Mouse (Mus musculus) lung, embryonic 15.5 days (tissue): ENCODE results near the gene Rbks. TPM values are rescaled to one million over a fixed set of nuclear protein-coding genes. Genes with fewer than 3 reads are reported as not detected.
"Not testable (repeated sequence)": the region's sequence is repeated elsewhere in the genome, so short reads cannot be mapped to it uniquely, and the experiment has no call there.

ENCODE experiments used
- ATAC-seq: fragments of 200-750 bp; cut with Nextera tagmentation; 2 replicates; pipeline ENCODE4 v1.8.0; 2017; ENCODE audit warnings: moderate number of reproducible peaks, borderline replicate concordance; ENCODE audit not compliant: low FRiP score, low TSS enrichment; ENCODE audit errors: extremely low read depth
- H3K27ac ChIP-seq: fragments of 300-500 bp; sonication (generic); 2 replicates; pipeline ENCODE4 v1.5.1; 2015; ENCODE audit warnings: moderate library complexity, mild to moderate bottlenecking, inconsistent platforms
- H3K27me3 ChIP-seq: fragments of 300-500 bp; sonication (generic); 2 replicates; pipeline ENCODE4 v1.6.1; 2015; ENCODE audit warnings: inconsistent platforms
- H3K36me3 ChIP-seq: fragments of 300-500 bp; sonication (generic); 2 replicates; pipeline ENCODE4 v1.6.1; 2015; ENCODE audit warnings: inconsistent platforms
- H3K4me1 ChIP-seq: fragments of 300-500 bp; sonication (generic); 2 replicates; pipeline ENCODE4 v1.6.1; 2015; ENCODE audit warnings: inconsistent platforms
- H3K4me2 ChIP-seq: fragments of 300-500 bp; sonication (generic); 2 replicates; pipeline ENCODE4 v1.6.1; 2015; ENCODE audit warnings: inconsistent platforms, mild to moderate bottlenecking, moderate library complexity
- H3K4me3 ChIP-seq: fragments of 300-500 bp; sonication (generic); 2 replicates; pipeline ENCODE4 v1.5.1; 2015; ENCODE audit warnings: mild to moderate bottlenecking, inconsistent platforms
- H3K9ac ChIP-seq: fragments of 300-500 bp; sonication (generic); 2 replicates; pipeline ENCODE4 v1.6.1; 2015; ENCODE audit warnings: inconsistent platforms
- H3K9me3 ChIP-seq: fragments of 300-500 bp; sonication (generic); 2 replicates; pipeline ENCODE4 v1.6.1; 2016; ENCODE audit warnings: inconsistent platforms
- WGBS: fragments of 180-500 bp; shearing (Covaris S2); methylation state at CpG from one replicate; pipeline ENCODE4 v1.1.7; 2015; 5-methylcytosine and 5-hydroxymethylcytosine counted together
- polyA plus RNA-seq: library from polyadenylated mRNA; unstranded; fragments of >200 nt; fragmentation: Nextera tagmentation; extraction: Ambion mirVana; gene quantifications from 2 replicates; pipeline ENCODE4 v1.2.1, GENCODE M21; 2015

The Rbks gene
- polyA plus RNA-seq, 1 experiment from 2014 or later = 3.0 TPM

- Histone ChIP-seq H3K4me3 (peak overlapping the region; percentile 33; the same call in 1 of the 2 replicates), H3K4me2 (peak overlapping the region; percentile 67), H3K4me1 (peaks cover 22% of the 10 kb centered on the region), H3K36me3 (no peaks in the 10 kb centered on the region), H3K27me3 (no peaks in the 10 kb centered on the region), H3K27ac (peak overlapping the region; percentile 71; the same call in 1 of the 2 replicates), H3K9ac (no peak overlapping the region), H3K9me3 (no peaks in the 10 kb centered on the region)
- 47% methylated on average over 6 of the region's 6 CpGs for WGBS
- no peak for ATAC-seq
Observed at GRCm38 (mm10) chr5:31597430-31597944, 99.9 kb downstream of the Rbks start.

- Histone ChIP-seq H3K27ac (peak within 1 kb of the TSS; percentile 71), H3K4me3 (peak within 1 kb of the TSS; percentile 33), H3K4me2 (peak within 1 kb of the TSS; percentile 67), H3K36me3 (no peaks in the 10 kb centered on the region), H3K4me1 (peaks cover 18% of the 10 kb centered on the region), H3K27me3 (no peaks in the 10 kb centered on the region), H3K9me3 (no peaks in the 10 kb centered on the region), H3K9ac (peak within 1 kb of the TSS; percentile 8; the same call in 1 of the 2 replicates)
- WGBS = 6% methylated on average over 26 of the region's 26 CpGs
- no peak for ATAC-seq
Observed at GRCm38 (mm10) chr5:31596481-31597429, 100.7 kb downstream of the Rbks start, which contains the start of gene Mrpl33. Gene Mrpl33, plus strand, starts transcription at chr5:31596935.

GRCm38 (mm10) chr5:31595868-31596267 lies 101.6 kb downstream of the Rbks start:
- Histone ChIP-seq H3K4me3 (no peak overlapping the region), H3K36me3 (no peaks in the 10 kb centered on the region), H3K4me2 (no peak overlapping the region), H3K27ac (no peak overlapping the region; the same call in 1 of the 2 replicates), H3K4me1 (peaks cover 18% of the 10 kb centered on the region), H3K9me3 (no peaks in the 10 kb centered on the region), H3K9ac (no peak overlapping the region), H3K27me3 (no peaks in the 10 kb centered on the region)
- WGBS = 62% methylated on average over 4 of the region's 4 CpGs
- no peak for ATAC-seq

- no peaks in the 10 kb centered on the region for H3K27me3 ChIP-seq
- no peak overlapping the region for H3K4me2 ChIP-seq
- no peak overlapping the region for H3K9ac ChIP-seq
- ATAC-seq = no peak
- no peaks in the 10 kb centered on the region for H3K9me3 ChIP-seq
- 86% methylated on average over 7 of the region's 7 CpGs for WGBS
- H3K36me3 ChIP-seq = no peaks in the 10 kb centered on the region
- 0 out of 2 replicates have a peak, but pooled peaks cover 5% of the 10 kb centered on the region for H3K4me1 ChIP-seq
- no peak overlapping the region for H3K4me3 ChIP-seq
- no peak overlapping the region for H3K27ac ChIP-seq
Observed at GRCm38 (mm10) chr5:31591122-31591521, 106.3 kb downstream of the Rbks start.

- Histone ChIP-seq H3K27ac (no peak overlapping the region), H3K4me2 (no peak overlapping the region), H3K9ac (no peak overlapping the region), H3K36me3 (no peaks in the 10 kb centered on the region), H3K27me3 (no peaks in the 10 kb centered on the region), H3K4me3 (no peak overlapping the region), H3K9me3 (no peaks in the 10 kb centered on the region), H3K4me1 (no peaks in the 10 kb centered on the region)
- ATAC-seq = no peak
- WGBS = 70% methylated on average over 14 of the region's 14 CpGs
Observed at GRCm38 (mm10) chr5:31589711-31590319, 107.6 kb downstream of the Rbks start.

GRCm38 (mm10) chr5:31588672-31589071 lies 108.8 kb downstream of the Rbks start:
- 77% methylated on average over 8 of the region's 8 CpGs for WGBS
- H3K4me1 ChIP-seq, H3K27me3 ChIP-seq, H3K4me3 ChIP-seq, H3K36me3 ChIP-seq, ATAC-seq, H3K9me3 ChIP-seq, H3K27ac ChIP-seq, H3K4me2 ChIP-seq, H3K9ac ChIP-seq: not testable (repeated sequence)

- H3K9me3 ChIP-seq = no peaks in the 10 kb centered on the region
- no peak for ATAC-seq
- no peaks in the 10 kb centered on the region for H3K36me3 ChIP-seq
- no peaks in the 10 kb centered on the region for H3K4me1 ChIP-seq
- no peak overlapping the region for H3K4me3 ChIP-seq
- 74% methylated on average over 2 of the region's 2 CpGs for whole genome bisulfite sequencing
- no peak overlapping the region for H3K9ac ChIP-seq
- H3K27ac ChIP-seq = no peak overlapping the region
- H3K4me2 ChIP-seq = no peak overlapping the region
- no peaks in the 10 kb centered on the region for H3K27me3 ChIP-seq
Observed at GRCm38 (mm10) chr5:31588016-31588415, 109.4 kb downstream of the Rbks start.

GRCm38 (mm10) chr5:31585526-31585925 lies 111.9 kb downstream of the Rbks start:
- no peaks in the 10 kb centered on the region for H3K9me3 ChIP-seq
- H3K27ac ChIP-seq = no peak overlapping the region
- no peak overlapping the region for H3K4me3 ChIP-seq
- 86% methylated on average over 4 of the region's 4 CpGs for WGBS
- no peak overlapping the region for H3K9ac ChIP-seq
- no peaks in the 10 kb centered on the region for H3K36me3 ChIP-seq
- no peaks in the 10 kb centered on the region for H3K4me1 ChIP-seq
- H3K27me3 ChIP-seq = no peaks in the 10 kb centered on the region
- H3K4me2 ChIP-seq = no peak overlapping the region
- ATAC-seq = no peak

- H3K27me3 ChIP-seq = no peaks in the 10 kb centered on the region
- no peaks in the 10 kb centered on the region for H3K9me3 ChIP-seq
- no peaks in the 10 kb centered on the region for H3K36me3 ChIP-seq
- no peak overlapping the region for H3K27ac ChIP-seq
- ATAC-seq = no peak
- no peaks in the 10 kb centered on the region for H3K4me1 ChIP-seq
- H3K4me3 ChIP-seq = no peak overlapping the region
- WGBS = 60% methylated on average over 2 of the region's 2 CpGs
- no peak overlapping the region for H3K4me2 ChIP-seq
- no peak overlapping the region for H3K9ac ChIP-seq
Observed at GRCm38 (mm10) chr5:31583261-31583660, 114.2 kb downstream of the Rbks start.

GRCm38 (mm10) chr5:31581932-31582331 lies 115.5 kb downstream of the Rbks start:
- H3K27ac ChIP-seq = no peak overlapping the region
- 60% methylated on average over 3 of the region's 3 CpGs for WGBS
- H3K9me3 ChIP-seq = no peaks in the 10 kb centered on the region
- H3K4me2 ChIP-seq = no peak overlapping the region
- ATAC-seq = no peak
- H3K4me1 ChIP-seq = no peaks in the 10 kb centered on the region
- no peaks in the 10 kb centered on the region for H3K27me3 ChIP-seq
- no peak overlapping the region for H3K4me3 ChIP-seq
- H3K9ac ChIP-seq = no peak overlapping the region
- H3K36me3 ChIP-seq = no peaks in the 10 kb centered on the region

GRCm38 (mm10) chr5:31581263-31581662 lies 116.2 kb downstream of the Rbks start:
- H3K36me3 ChIP-seq = no peaks in the 10 kb centered on the region
- H3K4me1 ChIP-seq = no peaks in the 10 kb centered on the region
- no peak overlapping the region for H3K4me2 ChIP-seq
- no peaks in the 10 kb centered on the region for H3K9me3 ChIP-seq
- 68% methylated on average over 6 of the region's 6 CpGs for WGBS
- no peaks in the 10 kb centered on the region for H3K27me3 ChIP-seq
- H3K27ac ChIP-seq = no peak overlapping the region
- H3K4me3 ChIP-seq = no peak overlapping the region
- no peak for ATAC-seq
- H3K9ac ChIP-seq = no peak overlapping the region

- ATAC-seq = no peak
- H3K4me1 ChIP-seq = 0 out of 2 replicates have a peak, but pooled peaks cover 1% of the 10 kb centered on the region
Observed at GRCm38 (mm10) chr5:31576539-31576975, 120.9 kb downstream of the Rbks start.

More at GRCm38 (mm10) chr5:31576539-31576975, 120.9 kb downstream of the Rbks start:
- H3K4me2 ChIP-seq = no peak overlapping the region
- WGBS = 63% methylated on average over 7 of the region's 7 CpGs
- H3K36me3 ChIP-seq = no peaks in the 10 kb centered on the region
- H3K9ac ChIP-seq = no peak overlapping the region
- no peak overlapping the region for H3K4me3 ChIP-seq
- H3K9me3 ChIP-seq = no peaks in the 10 kb centered on the region
- H3K27me3 ChIP-seq = no peaks in the 10 kb centered on the region
- H3K27ac ChIP-seq = no peak overlapping the region
